Mouse (Mus musculus) MEL (cell line): ENCODE data around the gene Ribc2. TPM values are rescaled to one million over a fixed set of nuclear protein-coding genes. Genes with fewer than 3 reads are reported as not detected.

Experiments
- DNase-seq: peaks from one replicate; pipeline ENCODE4 v3.0.0; 2011; ENCODE audit warnings: low read depth, low spot score
- H3K27ac ChIP-seq: 2 replicates; pipeline ENCODE4 v1.5.1; 2012; ENCODE audit warnings: low read depth, mild to moderate bottlenecking, control low read depth, low read length, moderate library complexity; ENCODE audit not compliant: control insufficient read depth
- H3K27me3 ChIP-seq, 2 experiments: fragments of 150-350 bp in 1 of 2; sonication (generic) in 1 of 2; 2 replicates each; pipeline ENCODE4 v1.6.1; 2012; ENCODE audit warnings: low read length in 2 of 2, mild to moderate bottlenecking in 2 of 2, improper control_type of control experiment in 1 of 2, moderate library complexity in 1 of 2; ENCODE audit not compliant: insufficient read depth in 2 of 2, control insufficient read depth in 1 of 2
- H3K36me3 ChIP-seq, 2 experiments: 2 replicates each; pipeline ENCODE4 v1.6.1; 2012 to 2014; ENCODE audit warnings: low read length in 2 of 2, improper control_type of control experiment in 1 of 2, inconsistent platforms in 1 of 2, mild to moderate bottlenecking in 1 of 2; ENCODE audit not compliant: insufficient read depth in 2 of 2, control insufficient read depth in 1 of 2
- H3K4me1 ChIP-seq, 2 experiments: fragments of 150-350 bp in 1 of 2; sonication (generic) in 1 of 2; 2 replicates each; pipeline ENCODE4 v1.6.1; 2012; ENCODE audit warnings: low read length in 2 of 2, improper control_type of control experiment in 1 of 2, mild to moderate bottlenecking in 1 of 2; ENCODE audit not compliant: insufficient read depth in 2 of 2, control insufficient read depth in 1 of 2
- H3K4me3 ChIP-seq, 2 experiments: fragments of 150-350 bp in 1 of 2; sonication (generic) in 1 of 2; 2 replicates each; pipeline ENCODE4 v1.5.1; 2012; ENCODE audit warnings: low read depth in 2 of 2, low read length in 2 of 2, mild to moderate bottlenecking in 2 of 2, moderate library complexity in 2 of 2, control low read depth in 1 of 2, improper control_type of control experiment in 1 of 2; ENCODE audit not compliant: control insufficient read depth in 1 of 2, insufficient read depth in 1 of 2
- H3K79me2 ChIP-seq: 2 replicates; pipeline ENCODE4 v1.6.1; 2012; ENCODE audit warnings: mild to moderate bottlenecking, low read length, moderate library complexity; ENCODE audit not compliant: control insufficient read depth, poor library complexity, insufficient read depth
- H3K9ac ChIP-seq: 2 replicates; pipeline ENCODE4 v1.6.1; 2012; ENCODE audit warnings: low read depth, mild to moderate bottlenecking, control low read depth, low read length, moderate library complexity; ENCODE audit not compliant: control insufficient read depth, poor library complexity, severe bottlenecking
- H3K9me3 ChIP-seq: fragments of 150-350 bp; sonication (generic); replicated peaks from 2 replicates; pipeline ENCODE4 v1.6.1; 2012; ENCODE audit warnings: mild to moderate bottlenecking, low read length, improper control_type of control experiment, moderate library complexity; ENCODE audit not compliant: insufficient read depth
- CHD2 ChIP-seq: IDR thresholded peaks from 2 replicates; pipeline ENCODE4 v1.6.1; 2011; ENCODE audit warnings: low read length, improper control_type of control experiment
- CTCF ChIP-seq, 3 experiments: IDR thresholded peaks in 2 of 3; conservative IDR thresholded peaks in 1 of 3; 2 replicates each; pipeline ENCODE4 v1.5.1; 2011 to 2012; ENCODE audit warnings: low read length in 3 of 3, low read depth in 2 of 3, mild to moderate bottlenecking in 2 of 3, improper control_type of control experiment in 1 of 3, inconsistent platforms in 1 of 3, mixed read lengths in 1 of 3, moderate library complexity in 1 of 3; ENCODE audit not compliant: control insufficient read depth in 1 of 3, insufficient read depth in 1 of 3, poor library complexity in 1 of 3, severe bottlenecking in 1 of 3
- E2F4 ChIP-seq: IDR thresholded peaks from 2 replicates; pipeline ENCODE4 v1.6.1; 2011; ENCODE audit warnings: low read depth, low read length, improper control_type of control experiment, borderline replicate concordance
- GABPA ChIP-seq: IDR thresholded peaks from 2 replicates; pipeline ENCODE4 v1.6.1; 2012; ENCODE audit warnings: low read depth, mild to moderate bottlenecking, inconsistent platforms, low read length, improper control_type of control experiment, moderate library complexity
- GATA1 ChIP-seq: IDR thresholded peaks from 2 replicates; pipeline ENCODE4 v1.6.1; 2011; ENCODE audit warnings: low read depth, low read length, improper control_type of control experiment
- KAT2A ChIP-seq: conservative IDR thresholded peaks from 2 replicates; pipeline ENCODE4 v1.6.1; 2012; ENCODE audit warnings: low read depth, low read length, improper control_type of control experiment, inconsistent platforms
- MAFK ChIP-seq: IDR thresholded peaks from 2 replicates; pipeline ENCODE4 v1.6.1; 2011; ENCODE audit warnings: low read depth, mild to moderate bottlenecking, low read length, improper control_type of control experiment, borderline replicate concordance
- MXI1 ChIP-seq: IDR thresholded peaks from 2 replicates; pipeline ENCODE4 v1.6.1; 2011; ENCODE audit warnings: mild to moderate bottlenecking, low read depth, low read length, improper control_type of control experiment
- NRF1 ChIP-seq: IDR thresholded peaks from 2 replicates; pipeline ENCODE4 v1.6.1; 2014; ENCODE audit warnings: low read depth, mild to moderate bottlenecking, inconsistent platforms, low read length, improper control_type of control experiment, moderate library complexity; ENCODE audit not compliant: poor library complexity, insufficient read depth, severe bottlenecking
- POLR2AphosphoS2 ChIP-seq: IDR thresholded peaks from 2 replicates; pipeline ENCODE4 v1.6.1; 2011; ENCODE audit warnings: low read length, improper control_type of control experiment
- POLR2AphosphoS5 ChIP-seq: IDR thresholded peaks from 2 replicates; pipeline ENCODE4 v1.6.1; 2012; ENCODE audit warnings: low read depth, borderline replicate concordance, mild to moderate bottlenecking, inconsistent platforms, low read length, moderate library complexity, mixed read lengths
- TAL1 ChIP-seq: IDR thresholded peaks from 2 replicates; pipeline ENCODE4 v1.6.1; 2012; ENCODE audit warnings: mild to moderate bottlenecking, inconsistent platforms, low read length, moderate library complexity, mixed read lengths
- TBP ChIP-seq: IDR thresholded peaks from 2 replicates; pipeline ENCODE4 v1.8.0; 2011; ENCODE audit warnings: low read depth, low read length, improper control_type of control experiment
- TCF12 ChIP-seq: IDR thresholded peaks from 2 replicates; pipeline ENCODE4 v1.6.1; 2014; ENCODE audit warnings: low read depth, mild to moderate bottlenecking, inconsistent platforms, low read length, improper control_type of control experiment, moderate library complexity
- ZC3H11A ChIP-seq: IDR thresholded peaks from 2 replicates; pipeline ENCODE4 v1.6.1; 2012; ENCODE audit warnings: low read depth, mild to moderate bottlenecking, inconsistent platforms, low read length, improper control_type of control experiment
- ZKSCAN1 ChIP-seq: IDR thresholded peaks from 2 replicates; pipeline ENCODE4 v1.6.1; 2012; ENCODE audit warnings: low read depth, mild to moderate bottlenecking, inconsistent platforms, low read length, improper control_type of control experiment, moderate library complexity
- ZNF384 ChIP-seq: IDR thresholded peaks from 2 replicates; pipeline ENCODE4 v1.6.1; 2012; ENCODE audit warnings: low read depth, mild to moderate bottlenecking, inconsistent platforms, low read length, improper control_type of control experiment
- polyA plus RNA-seq, 2 experiments: library from polyadenylated mRNA; stranded (reverse) in 1 of 2; unstranded in 1 of 2; fragments of >175 nt in 1 of 2; fragments of >200 nt in 1 of 2; gene quantifications; 2 replicates each; pipeline versions ENCODE4 v1.2.1 to v1.2.4; 2012; ENCODE audit warnings: low replicate concordance in 2 of 2, low read depth in 1 of 2; ENCODE audit not compliant: insufficient read length in 2 of 2, insufficient read depth in 1 of 2, missing spikeins in 1 of 2
- total RNA-seq: library from RNA; depleted of rRNA; stranded (reverse); fragments of 300-350 nt; gene quantifications from 2 replicates; pipeline ENCODE4 v1.2.3, GENCODE M21; 2012

Ribc2 gene
- total and polyA plus RNA-seq, 3 experiments: not detected

DNA sequence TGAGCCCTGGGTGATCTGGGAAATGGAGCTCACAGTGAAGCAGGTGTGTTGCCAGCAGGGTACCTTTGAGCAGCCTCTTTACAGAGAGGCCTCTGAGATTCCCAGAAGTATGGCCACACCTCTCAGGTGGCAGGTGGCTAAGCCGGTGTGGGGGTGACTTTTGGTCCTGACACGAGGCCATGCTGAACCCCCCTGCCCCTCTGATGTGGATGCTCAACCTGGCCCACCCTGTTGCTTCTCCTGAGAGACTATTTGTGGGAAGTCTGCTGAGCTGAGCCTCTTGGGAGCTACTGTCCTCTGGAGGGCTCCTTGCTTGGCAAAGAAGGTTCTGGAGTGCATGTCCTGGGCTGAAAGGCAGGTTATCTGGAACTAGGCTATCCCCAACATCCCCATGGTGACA, 10.6 kb downstream of the Ribc2 start:
- Histone ChIP-seq H3K27ac (no peak overlapping the region), H3K79me2 (no peaks in the 10 kb centered on the region), H3K27me3 (no peaks in the 10 kb centered on the region), H3K4me3 (no peak overlapping the region), H3K36me3 (no peaks in the 10 kb centered on the region), H3K9me3 (no peaks in the 10 kb centered on the region), H3K4me1 (no peaks in the 10 kb centered on the region), H3K9ac (no peak overlapping the region)
- TF ChIP-seq TAL1 (no peak), POLR2AphosphoS2 (no peak)
- DNase-seq: no peak

DNA sequence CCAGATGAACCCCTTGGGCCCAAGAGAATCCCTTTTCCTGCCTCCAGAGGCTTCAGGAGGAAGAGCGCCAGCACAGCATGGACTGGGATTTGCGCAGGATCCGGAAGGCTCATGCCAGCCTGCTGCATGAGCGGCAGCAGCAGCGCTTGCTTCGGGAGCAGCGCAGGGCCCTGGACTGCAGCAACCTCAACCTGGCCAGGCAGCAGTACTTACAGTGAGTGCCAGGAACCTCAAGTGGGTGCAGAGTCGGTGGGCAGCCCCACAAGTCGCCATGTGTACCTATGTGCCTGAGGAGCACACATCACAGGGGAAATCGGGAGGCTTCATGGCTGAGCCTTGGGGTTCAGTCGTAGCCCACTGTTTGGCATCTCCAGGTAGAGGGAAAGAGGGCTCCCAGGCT, 11.3 kb downstream of the Ribc2 start:
- no peaks in the 10 kb centered on the region for H3K79me2 ChIP-seq
- DNase-seq: no peak
- TF ChIP-seq TBP: no peak
- no peak for TF ChIP-seq ZC3H11A
- TF ChIP-seq GABPA: no peak
- no peak for TF ChIP-seq KAT2A
- TF ChIP-seq CHD2: no peak
- TF ChIP-seq TCF12: no peak
- no peak for TF ChIP-seq ZNF384
- TF ChIP-seq MAFK: no peak
- TF ChIP-seq ZKSCAN1: no peak
- no peak for TF ChIP-seq NRF1
- no peak for TF ChIP-seq POLR2AphosphoS5
- no peak for TF ChIP-seq E2F4
- TF ChIP-seq GATA1: no peak
- no peak for TF ChIP-seq MXI1
- TF ChIP-seq, all 39 proteins: peak for 0
- Histone ChIP-seq H3K9me3 (no peaks in the 10 kb centered on the region), H3K4me1 (no peaks in the 10 kb centered on the region), H3K27ac (no peak overlapping the region), H3K9ac (no peak overlapping the region), H3K27me3 (no peaks in the 10 kb centered on the region), H3K4me3 (no peak overlapping the region), H3K36me3 (no peaks in the 10 kb centered on the region)

DNA sequence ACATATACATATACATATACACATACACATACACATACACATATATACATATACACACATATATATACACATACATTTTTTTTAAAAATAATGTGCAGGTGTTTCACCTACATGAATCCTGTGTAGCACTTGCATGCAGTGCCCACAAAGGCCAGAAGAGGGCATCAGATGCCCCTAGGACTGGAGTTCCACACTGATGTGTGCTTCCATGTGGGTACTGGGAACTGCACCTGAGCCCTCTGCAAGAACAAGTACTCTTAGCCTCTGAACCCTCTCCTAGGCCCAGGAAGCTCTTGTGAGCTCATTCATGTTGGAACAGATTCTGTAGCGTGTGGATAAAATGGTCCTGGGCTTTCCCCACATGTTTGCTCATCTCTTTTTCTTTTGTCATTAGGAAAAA, 11.9 kb downstream of the Ribc2 start:
- H3K9me3 ChIP-seq: no peaks in the 10 kb centered on the region
- no peak overlapping the region for H3K27ac ChIP-seq
- TF ChIP-seq CTCF (IDR thresholded peaks at IDR 0.05 in 2 of 3, conservative IDR thresholded peaks at IDR 0.05 in 1 of 3; ENCODE audit: control insufficient read depth in 1 of 3, insufficient read depth in 1 of 3, low read depth in 2 of 3, low read length in 3 of 3, poor library complexity in 1 of 3, severe bottlenecking in 1 of 3) (peak in 2 of 3 experiments; percentile 4 to 31; a peak in 3 of 6 replicates), GABPA (no peak)
- peak; percentile 3 for DNase-seq
- H3K27me3 ChIP-seq: no peaks in the 10 kb centered on the region
- H3K36me3 ChIP-seq: no peaks in the 10 kb centered on the region
- H3K4me1 ChIP-seq: no peaks in the 10 kb centered on the region
- no peak overlapping the region for H3K9ac ChIP-seq
- H3K79me2 ChIP-seq: no peaks in the 10 kb centered on the region
- no peak overlapping the region for H3K4me3 ChIP-seq
